Mouse (Mus musculus) bone marrow, adult 2 months (tissue): ENCODE results near the gene Noxa1.

ENCODE experiments used
- CTCF ChIP-seq: fragments of 200-500 bp; IDR thresholded peaks from 2 replicates; pipeline ENCODE4 v1.5.1; 2011; ENCODE audit warnings: low read length, control low read depth; ENCODE audit not compliant: control insufficient read depth, insufficient read depth
- POLR2A ChIP-seq: fragments of 200-500 bp; IDR thresholded peaks from 2 replicates; pipeline ENCODE4 v1.6.1; 2011; ENCODE audit warnings: low read depth, mild to moderate bottlenecking, control low read depth, low read length, borderline replicate concordance; ENCODE audit not compliant: control insufficient read depth

GRCm38 (mm10) chr2:25066552-25066951, 28.4 kb downstream of the Noxa1 start:
- TF ChIP-seq POLR2A (no peak), CTCF (no peak)
